Comparison of ENCODE assay signal across 23 mouse cellular contexts in the genomic region with DNA sequence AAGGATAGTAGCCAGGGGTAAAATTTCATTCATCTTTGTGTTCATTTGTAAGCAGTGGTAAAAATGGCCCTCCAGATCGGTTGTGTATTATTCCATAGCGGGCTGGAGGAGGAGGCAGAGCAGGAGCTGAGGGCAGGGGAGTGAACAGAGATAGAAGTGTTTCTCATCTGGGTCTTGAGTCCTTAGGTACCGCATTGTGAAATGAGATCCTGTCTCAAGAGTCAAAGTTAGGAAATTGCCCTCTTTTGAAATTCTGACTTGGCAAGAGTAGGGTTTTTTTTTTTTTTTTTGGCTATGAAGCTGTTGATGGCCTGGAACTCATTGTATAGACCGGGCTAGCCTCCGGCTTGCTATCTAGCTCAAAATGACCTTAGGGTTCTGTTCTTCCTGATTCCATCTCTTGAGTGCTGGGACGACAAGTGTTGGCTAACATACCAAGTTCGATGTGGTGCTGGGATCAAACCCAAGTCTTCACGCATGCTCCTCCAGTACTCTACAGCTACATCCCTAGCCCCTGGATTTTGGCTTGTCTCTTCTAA. TPM values are rescaled to one million over a fixed set of nuclear protein-coding genes. Genes with fewer than 3 reads are reported as not detected.
DNase-seq lines count a peak whose midpoint lies in the region; ATAC-seq and TF ChIP-seq lines count a peak whose summit lies in the region.
"Had no signal": no experiment of that assay in that cellular context is flagged by ENCODE, and none has a peak within 500 bp of the region (broad histone marks: within the 10 kb centered on the region; RNA-seq: fewer than 3 reads in every experiment).

No protein-coding gene starts in this region.

- H3K79me2 ChIP-seq in liver, adult 2 months (ENCODE audit: control insufficient read depth, insufficient read depth, low read length) = no peaks in the 10 kb centered on the region

- H3K4me2 ChIP-seq in liver, embryonic 11.5 days = no peak overlapping the region
- H3K4me2 ChIP-seq: limb, embryonic 12.5 days; midbrain, embryonic 15.5 days; neural tube, embryonic 12.5 days had no signal

- no peak overlapping the region for H3K27ac ChIP-seq in liver, adult 2 months (replicated peaks; ENCODE audit: insufficient read depth, low read depth, low read length)
- no peak overlapping the region for H3K27ac ChIP-seq in liver, embryonic 11.5 days (ENCODE audit: low read depth, low read length)
- H3K27ac ChIP-seq: hindbrain, embryonic 10.5 days; limb, embryonic 12.5 days; liver, embryonic 14.5 days; midbrain, embryonic 15.5 days; neural tube, embryonic 12.5 days had no signal

- no peaks in the 10 kb centered on the region for H3K27me3 ChIP-seq in liver, adult 2 months (ENCODE audit: control insufficient read depth, insufficient read depth, low read length)
- no peaks in the 10 kb centered on the region for H3K27me3 ChIP-seq in liver, embryonic 11.5 days (replicated peaks; ENCODE audit: control insufficient read depth, insufficient read depth, low read length)
- H3K27me3 ChIP-seq: limb, embryonic 12.5 days; midbrain, embryonic 15.5 days; neural tube, embryonic 12.5 days had no signal

- peak; percentile 64 for DNase-seq in liver, adult 2 months (ENCODE audit: extremely low read depth, low read depth, low spot score)
- no peak for DNase-seq in liver, embryonic 11.5 days (ENCODE audit: low spot score)
- DNase-seq in 416B (ENCODE audit: low read depth) (peak; percentile 28), adipocyte (ENCODE audit: low spot score) (peak; percentile 72)
- no peak for DNase-seq in left cerebral cortex, adult 9 months (ENCODE audit: low spot score in 2 of 2)
- no peak for DNase-seq in adrenal gland, postnatal 4 days (ENCODE audit: low spot score in 2 of 2)
- DNase-seq: adrenal gland, postnatal 25 days; cerebellum, adult 18-20 months; cerebellum, postnatal 14 days; gastrocnemius, postnatal 10 days; kidney, postnatal 25 days; layer of hippocampus, postnatal 36 days; retina, postnatal 1 day; right cerebral cortex, postnatal 25 days; spleen, adult 18-20 months had no signal

- no peak for TF ChIP-seq CTCF in liver, adult 2 months (IDR thresholded peaks at IDR 0.05; ENCODE audit: low read depth, low read length)

- no peak for ATAC-seq in liver, embryonic 11.5 days (replicated peaks; ENCODE audit: low FRiP score)
- ATAC-seq in megakaryocyte, adult 5-6 weeks (ENCODE audit: poor library complexity, severe bottlenecking) = peak; percentile 66
- ATAC-seq: hindbrain, embryonic 16.5 days; intestine, embryonic 16.5 days; midbrain, embryonic 15.5 days had no signal

- no peaks in the 10 kb centered on the region for H3K9me3 ChIP-seq in liver, embryonic 11.5 days (ENCODE audit: control insufficient read depth, low read length)
- H3K9me3 ChIP-seq: hindbrain, embryonic 10.5 days; limb, embryonic 12.5 days; midbrain, embryonic 15.5 days; neural tube, embryonic 12.5 days had no signal

- H3K36me3 ChIP-seq in liver, adult 2 months (ENCODE audit: control insufficient read depth, insufficient read depth, low read length) = no peaks in the 10 kb centered on the region
- H3K36me3 ChIP-seq in liver, embryonic 11.5 days (ENCODE audit: control insufficient read depth, insufficient read depth, low read length) = no peaks in the 10 kb centered on the region

- no peak for TF ChIP-seq POLR2A in liver, adult 2 months (IDR thresholded peaks at IDR 0.05; ENCODE audit: extremely low read depth, insufficient read depth, low read length)

- no peaks in the 10 kb centered on the region for H3K4me1 ChIP-seq in liver, adult 2 months (ENCODE audit: control insufficient read depth, insufficient read depth, low read length)
- no peaks in the 10 kb centered on the region for H3K4me1 ChIP-seq in liver, embryonic 11.5 days (replicated peaks; ENCODE audit: control insufficient read depth, insufficient read depth, low read length)
- H3K4me1 ChIP-seq: midbrain, embryonic 15.5 days; neural tube, embryonic 12.5 days had no signal

- no peak overlapping the region for H3K9ac ChIP-seq in liver, adult 2 months (ENCODE audit: low read depth, low read length)
- no peak overlapping the region for H3K9ac ChIP-seq in liver, embryonic 11.5 days (ENCODE audit: low read depth, low read length)
- H3K9ac ChIP-seq: limb, embryonic 12.5 days; liver, embryonic 14.5 days; midbrain, embryonic 15.5 days; neural tube, embryonic 12.5 days had no signal

- H3K4me3 ChIP-seq in liver, adult 2 months (ENCODE audit: insufficient read depth, low read depth, low read length) = no peak overlapping the region
- no peak overlapping the region for H3K4me3 ChIP-seq in liver, embryonic 11.5 days (ENCODE audit: low read depth, low read length)
- H3K4me3 ChIP-seq: hindbrain, embryonic 10.5 days; limb, embryonic 12.5 days; midbrain, embryonic 15.5 days; neural tube, embryonic 12.5 days had no signal

- 65% methylated on average over 8 of the region's 8 CpGs for WGBS in liver, adult 2 months
- WGBS in liver, embryonic 11.5 days = 89% methylated on average over 8 of the region's 8 CpGs

RNA-seq across cellular contexts. Expression of a gene that starts 42.9 kb away (rescaled TPM):
- not detected in 2 replicates for total RNA-seq in liver, adult 2 months (2014; rRNA removed)
- 0.02 TPM in 1 of 2 replicates, not detected in the other for polyA plus RNA-seq in liver, adult 2 months (2012; rRNA removed)
- 0.33 and 0.48 TPM in 2 replicates for polyA plus RNA-seq in liver, embryonic 11.5 days (2014; fragmentation: Nextera tagmentation; extraction: Ambion mirVana)
- not detected in 2 replicates for total RNA-seq in megakaryocyte, adult 5-6 weeks (2015)
- total RNA-seq in megakaryocyte, adult 5-6 weeks (2017) = not detected in 2 replicates
- under 1 TPM in 1 of 2 experiments, not detected in 1; 0.17 TPM for total RNA-seq in adrenal gland, postnatal 4 days (2021)

Comparison
In these comparisons a context has a peak if more than half of its experiments do, and no peak if none do; other contexts are left out.
1. DNase-seq: peak in liver, adult 2 months (single experiment), 416B (single experiment) and adipocyte (single experiment); none in liver, embryonic 11.5 days (single experiment), left cerebral cortex, adult 9 months (0 of 2) and adrenal gland, postnatal 4 days (0 of 2).